Mouse (Mus musculus) gonadal fat pad, adult 2 months (tissue): Measurements from ENCODE around the gene Mta3. TPM values are rescaled to one million over a fixed set of nuclear protein-coding genes. Genes with fewer than 3 reads are reported as not detected.
A peak's percentile ranks its signal among the peaks of the same experiment; 100 is the strongest.

Source experiments
- DNase-seq: peaks from one replicate; pipeline ENCODE4 v3.0.0-alpha.2; 2012; ENCODE audit warnings: low read depth
- polyA plus RNA-seq: library from polyadenylated mRNA; depleted of rRNA; stranded (reverse); fragments of >200 nt; gene quantifications from 2 replicates; pipeline ENCODE4 v1.2.3, GENCODE M21; 2012

Gene Mta3
- polyA plus RNA-seq, 1 experiment, result 52.0 TPM

GRCm38 (mm10) chr17:83758096-83758495 is 52.1 kb downstream of the Mta3 start:
- peak; percentile 49 for DNase-seq

GRCm38 (mm10) chr17:83759547-83759946 is 53.6 kb downstream of the Mta3 start:
- DNase-seq, result no peak

- no peak for DNase-seq
Observed at GRCm38 (mm10) chr17:83764538-83764937, 58.6 kb downstream of the Mta3 start.

- DNase-seq, result no peak
Observed at GRCm38 (mm10) chr17:83767064-83767463, 61.1 kb downstream of the Mta3 start.

- DNase-seq, result no peak
Observed at GRCm38 (mm10) chr17:83768309-83768708, 62.3 kb downstream of the Mta3 start.

GRCm38 (mm10) chr17:83770371-83770770 is 64.4 kb downstream of the Mta3 start:
- DNase-seq, result no peak

- no peak for DNase-seq
Observed at GRCm38 (mm10) chr17:83770931-83771330, 65.0 kb downstream of the Mta3 start.

GRCm38 (mm10) chr17:83772110-83772509 is 66.1 kb downstream of the Mta3 start:
- DNase-seq, result no peak

GRCm38 (mm10) chr17:83772711-83773110 is 66.7 kb downstream of the Mta3 start:
- DNase-seq, result no peak

GRCm38 (mm10) chr17:83776965-83777364 is 71.0 kb downstream of the Mta3 start:
- DNase-seq, result no peak

GRCm38 (mm10) chr17:83777462-83778051 is 71.6 kb downstream of the Mta3 start:
- DNase-seq, result no peak

- no peak for DNase-seq
Observed at GRCm38 (mm10) chr17:83780228-83780627, 74.3 kb downstream of the Mta3 start.

- DNase-seq, result no peak
Observed at GRCm38 (mm10) chr17:83782740-83783139, 76.8 kb downstream of the Mta3 start.

GRCm38 (mm10) chr17:83786418-83786817 is 80.5 kb downstream of the Mta3 start:
- DNase-seq, result no peak

- DNase-seq, result no peak
Observed at GRCm38 (mm10) chr17:83790158-83790557, 84.2 kb downstream of the Mta3 start.

GRCm38 (mm10) chr17:83792388-83792787 is 86.4 kb downstream of the Mta3 start:
- no peak for DNase-seq

- DNase-seq, result no peak
Observed at GRCm38 (mm10) chr17:83795121-83795520, 89.2 kb downstream of the Mta3 start.

- DNase-seq, result no peak
Observed at GRCm38 (mm10) chr17:83799506-83800050, 93.6 kb downstream of the Mta3 start.

GRCm38 (mm10) chr17:83803987-83804386 is 98.0 kb downstream of the Mta3 start:
- no peak for DNase-seq

- DNase-seq, result no peak
Observed at GRCm38 (mm10) chr17:83805078-83805477, 99.1 kb downstream of the Mta3 start.

- no peak for DNase-seq
Observed at GRCm38 (mm10) chr17:83807345-83807744, 101.4 kb downstream of the Mta3 start.

GRCm38 (mm10) chr17:83807778-83808398 is 101.9 kb downstream of the Mta3 start:
- DNase-seq, result no peak

GRCm38 (mm10) chr17:83808476-83809098 is 102.6 kb downstream of the Mta3 start:
- no peak for DNase-seq
